In the genomic region with DNA sequence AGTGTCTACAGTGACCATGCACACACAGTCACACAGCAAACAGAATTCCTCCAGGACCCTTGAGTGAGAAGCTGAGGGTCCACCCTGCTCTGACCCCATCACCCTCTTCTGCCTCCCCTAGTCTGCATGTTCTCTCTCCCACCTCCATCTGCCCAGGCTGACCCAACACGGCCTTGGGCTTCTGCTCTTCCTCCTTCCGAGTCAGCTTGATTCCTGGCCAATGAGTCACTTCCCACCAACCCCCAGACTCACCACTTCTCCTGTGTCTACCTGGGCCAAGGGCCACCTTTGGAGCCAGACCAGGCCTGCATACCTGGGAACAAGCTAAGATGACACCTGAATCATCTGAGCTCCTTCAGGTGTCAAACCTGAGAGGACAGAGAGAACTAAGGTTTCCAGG, we compare ENCODE assay signal across 11 mouse cellular contexts. TPM values are rescaled to one million over a fixed set of nuclear protein-coding genes. Genes with fewer than 3 reads are reported as not detected.
A peak's percentile ranks its signal among the peaks of the same experiment; 100 is the strongest.
DNase-seq lines count a peak whose midpoint lies in the region; ATAC-seq and TF ChIP-seq lines count a peak whose summit lies in the region.
"Had no signal": no experiment of that assay in that cellular context is flagged by ENCODE, and none has a peak within 500 bp of the region (broad histone marks: within the 10 kb centered on the region; RNA-seq: fewer than 3 reads in every experiment).

No protein-coding gene starts in this region.

- no peaks in the 10 kb centered on the region for H3K9me3 ChIP-seq in heart, embryonic 14.5 days (ENCODE audit: control insufficient read depth, low read length)
- no peaks in the 10 kb centered on the region for H3K9me3 ChIP-seq in lung, embryonic 14.5 days (ENCODE audit: low read depth, low read length)
- no peaks in the 10 kb centered on the region for H3K9me3 ChIP-seq in stomach, postnatal 0 days (ENCODE audit: control insufficient read depth, low read length)
- H3K9me3 ChIP-seq in kidney, embryonic 14.5 days (ENCODE audit: control insufficient read depth, low read length) = no peaks in the 10 kb centered on the region
- H3K9me3 ChIP-seq: forebrain, embryonic 13.5 days; limb, embryonic 15.5 days; midbrain, embryonic 15.5 days had no signal

- TF ChIP-seq CTCF in lung, embryonic 14.5 days (IDR thresholded peaks at IDR 0.05; ENCODE audit: low read depth) = no peak
- TF ChIP-seq CTCF in embryonic fibroblast, embryonic 13.5 days (IDR thresholded peaks at IDR 0.05; ENCODE audit: borderline replicate concordance, insufficient read depth, low read length) = no peak
- no peak for TF ChIP-seq CTCF in stomach, postnatal 0 days (IDR thresholded peaks at IDR 0.05; ENCODE audit: low read depth)

- TF ChIP-seq POLR2A in embryonic fibroblast, embryonic 13.5 days (IDR thresholded peaks at IDR 0.05; ENCODE audit: low read depth, low read length) = peak; percentile 4; the same call in 1 of the 2 replicates

- peaks cover 13% of the 10 kb centered on the region; the same call in 1 of the 2 replicates for H3K36me3 ChIP-seq in heart, embryonic 14.5 days (ENCODE audit: control insufficient read depth, insufficient read depth, low read length)
- no peaks in the 10 kb centered on the region for H3K36me3 ChIP-seq in lung, embryonic 14.5 days (ENCODE audit: insufficient read depth)
- no peaks in the 10 kb centered on the region for H3K36me3 ChIP-seq in stomach, postnatal 0 days (ENCODE audit: control insufficient read depth, insufficient read depth, low read length)
- H3K36me3 ChIP-seq in kidney, embryonic 14.5 days (ENCODE audit: control insufficient read depth, insufficient read depth, low read length) = no peaks in the 10 kb centered on the region
- H3K36me3 ChIP-seq: limb, embryonic 15.5 days; midbrain, embryonic 15.5 days had no signal

- H3K4me2 ChIP-seq in heart, embryonic 14.5 days (ENCODE audit: low read length) = no peak overlapping the region
- no peak overlapping the region for H3K4me2 ChIP-seq in lung, embryonic 14.5 days
- no peak overlapping the region for H3K4me2 ChIP-seq in stomach, postnatal 0 days (replicated peaks; ENCODE audit: low read depth)
- H3K4me2 ChIP-seq in kidney, embryonic 14.5 days (replicated peaks; ENCODE audit: low read depth, low read length) = no peak overlapping the region
- H3K4me2 ChIP-seq: forebrain, embryonic 13.5 days; limb, embryonic 15.5 days; midbrain, embryonic 15.5 days had no signal

- H3K27ac ChIP-seq in heart, embryonic 14.5 days (replicated peaks in 1 of 2; ENCODE audit: control insufficient read depth in 1 of 2, insufficient read depth in 1 of 2, low read depth in 2 of 2, low read length in 2 of 2) = peak overlapping the region; percentile 80 to 88
- H3K27ac ChIP-seq in lung, embryonic 14.5 days (ENCODE audit: low read depth) = peak overlapping the region; percentile 67
- peak overlapping the region; percentile 100 for H3K27ac ChIP-seq in embryonic fibroblast, embryonic 13.5 days (ENCODE audit: insufficient read depth, low read length)
- peak overlapping the region; percentile 88 for H3K27ac ChIP-seq in stomach, postnatal 0 days (replicated peaks)
- no peak overlapping the region for H3K27ac ChIP-seq in kidney, embryonic 14.5 days (ENCODE audit: low read depth, low read length)
- H3K27ac ChIP-seq: forebrain, embryonic 13.5 days; limb, embryonic 15.5 days; midbrain, embryonic 15.5 days had no signal

- intact Hi-C loops in heart, postnatal 25 days (cut with DNase I) = loop anchor here (2.0 to 10.0 kb wide), 2 partner anchors 756 to 888 kb away; no protein-coding TSS in a partner anchor

- WGBS in heart, embryonic 14.5 days = 33% methylated on average over 2 of the region's 2 CpGs
- 41% methylated on average over 2 of the region's 2 CpGs for WGBS in lung, embryonic 14.5 days
- 50% methylated on average over 2 of the region's 2 CpGs for WGBS in stomach, postnatal 0 days
- 64% methylated on average over 2 of the region's 2 CpGs for WGBS in kidney, embryonic 14.5 days

- TF ChIP-seq EP300 in stomach, postnatal 0 days (optimal IDR thresholded peaks at IDR 0.05) = no peak

- no peaks in the 10 kb centered on the region for H3K27me3 ChIP-seq in heart, embryonic 14.5 days (ENCODE audit: control insufficient read depth, insufficient read depth, low read length)
- no peaks in the 10 kb centered on the region for H3K27me3 ChIP-seq in lung, embryonic 14.5 days (ENCODE audit: insufficient read depth, low read length)
- H3K27me3 ChIP-seq in stomach, postnatal 0 days (ENCODE audit: control insufficient read depth, insufficient read depth, low read length) = no peaks in the 10 kb centered on the region
- H3K27me3 ChIP-seq in kidney, embryonic 14.5 days (ENCODE audit: control insufficient read depth, insufficient read depth, low read length) = no peaks in the 10 kb centered on the region
- H3K27me3 ChIP-seq: limb, embryonic 15.5 days; midbrain, embryonic 15.5 days had no signal

- no peak for ATAC-seq in heart, embryonic 14.5 days (ENCODE audit: insufficient number of reproducible peaks, insufficient read depth, low FRiP score, low read depth)
- no peak for ATAC-seq in lung, embryonic 14.5 days (ENCODE audit: insufficient read depth)
- no peak for ATAC-seq in stomach, postnatal 0 days (ENCODE audit: low FRiP score, low TSS enrichment)
- no peak for ATAC-seq in kidney, embryonic 14.5 days (ENCODE audit: low FRiP score, low TSS enrichment)

- H3K9ac ChIP-seq in heart, embryonic 14.5 days (ENCODE audit: low read length) = no peak overlapping the region
- no peak overlapping the region for H3K9ac ChIP-seq in lung, embryonic 14.5 days
- H3K9ac ChIP-seq in stomach, postnatal 0 days (ENCODE audit: low read length) = no peak overlapping the region
- no peak overlapping the region for H3K9ac ChIP-seq in kidney, embryonic 14.5 days (ENCODE audit: low read depth, low read length)
- H3K9ac ChIP-seq: forebrain, embryonic 13.5 days; limb, embryonic 15.5 days; midbrain, embryonic 15.5 days had no signal

- peaks cover 17 to 25% of the 10 kb centered on the region in 2 experiments for H3K4me1 ChIP-seq in heart, embryonic 14.5 days (ENCODE audit: control insufficient read depth in 2 of 2, insufficient read depth in 2 of 2, low read length in 2 of 2)
- H3K4me1 ChIP-seq in lung, embryonic 14.5 days (ENCODE audit: insufficient read depth) = peaks cover 12% of the 10 kb centered on the region
- H3K4me1 ChIP-seq in embryonic fibroblast, embryonic 13.5 days (ENCODE audit: control insufficient read depth, insufficient read depth, low read length) = peaks cover 12% of the 10 kb centered on the region
- no peaks in the 10 kb centered on the region for H3K4me1 ChIP-seq in stomach, postnatal 0 days (replicated peaks; ENCODE audit: control insufficient read depth, insufficient read depth)
- 0 out of 2 replicates have a peak, but pooled peaks cover 6% of the 10 kb centered on the region for H3K4me1 ChIP-seq in kidney, embryonic 14.5 days (ENCODE audit: control insufficient read depth, insufficient read depth, low read length)
- H3K4me1 ChIP-seq: forebrain, embryonic 13.5 days; midbrain, embryonic 15.5 days had no signal

- no peak for DNase-seq in heart, postnatal 25 days (ENCODE audit: low spot score)
- no peak for DNase-seq in lung, embryonic 14.5 days
- DNase-seq in lung, adult 18-20 months = no peak
- no peak for DNase-seq in stomach, postnatal 0 days (ENCODE audit: low spot score)

- no peak overlapping the region for H3K4me3 ChIP-seq in heart, embryonic 14.5 days (ENCODE audit: control insufficient read depth in 1 of 2, insufficient read depth in 1 of 2, low read depth in 1 of 2, low read length in 2 of 2)
- H3K4me3 ChIP-seq in lung, embryonic 14.5 days (ENCODE audit: low read depth, low read length) = no peak overlapping the region
- H3K4me3 ChIP-seq in embryonic fibroblast, embryonic 13.5 days (ENCODE audit: insufficient read depth, low read length) = no peak overlapping the region
- no peak overlapping the region for H3K4me3 ChIP-seq in stomach, postnatal 0 days (ENCODE audit: low read depth, low read length)
- no peak overlapping the region for H3K4me3 ChIP-seq in kidney, embryonic 14.5 days (ENCODE audit: low read length)
- H3K4me3 ChIP-seq: forebrain, embryonic 13.5 days; limb, embryonic 15.5 days; midbrain, embryonic 15.5 days had no signal

RNA-seq across cellular contexts. Expression of a gene that starts 50.7 kb away (rescaled TPM):
- 78.5 and 79.1 TPM in 2 replicates for polyA plus RNA-seq in heart, embryonic 14.5 days (2014; fragmentation: Nextera tagmentation; extraction: Ambion mirVana)
- 10 to 100 TPM; 55.2 to 61.3 TPM for total RNA-seq in heart, postnatal 25 days (2021)
- 102 and 105 TPM in 2 replicates for polyA plus RNA-seq in lung, embryonic 14.5 days (2014; fragmentation: Nextera tagmentation; extraction: Ambion mirVana)
- polyA plus RNA-seq in embryonic fibroblast, embryonic 13.5 days (2011; ENCODE audit: insufficient read length, low read depth, missing spikeins) = 230 and 242 TPM in 2 replicates
- 69.5 and 72.3 TPM in 2 replicates for polyA plus RNA-seq in stomach, postnatal 0 days (2015; fragmentation: Nextera tagmentation; extraction: Ambion mirVana)
- polyA plus RNA-seq in kidney, embryonic 14.5 days (2014; fragmentation: Nextera tagmentation; extraction: Ambion mirVana) = 53.4 and 92.8 TPM in 2 replicates
- total RNA-seq: hematopoietic stem cell, adult 5-6 weeks had no signal
